Mouse (Mus musculus) CH12.LX (cell line): ENCODE results near the gene Slc6a5. TPM values are rescaled to one million over a fixed set of nuclear protein-coding genes. Genes with fewer than 3 reads are reported as not detected.

ENCODE experiments used
- DNase-seq: peaks from one replicate; pipeline ENCODE4 v3.0.0-alpha.2; 2013; ENCODE audit errors: extremely low read depth
- H3K27ac ChIP-seq: 2 replicates; pipeline ENCODE4 v1.5.1; 2012; ENCODE audit warnings: low read depth, mild to moderate bottlenecking, control low read depth, moderate library complexity; ENCODE audit not compliant: insufficient read depth
- H3K27me3 ChIP-seq: replicated peaks from 2 replicates; pipeline ENCODE3; 2012; ENCODE audit warnings: inconsistent platforms
- H3K36me3 ChIP-seq, 2 experiments: replicated peaks in 1 of 2; 2 replicates each; pipeline versions ENCODE3 to v1.6.1; 2012; ENCODE audit warnings: inconsistent platforms in 1 of 2, low read length in 1 of 2, mild to moderate bottlenecking in 1 of 2, mixed read lengths in 1 of 2, moderate library complexity in 1 of 2; ENCODE audit not compliant: control insufficient read depth in 1 of 2, insufficient read depth in 1 of 2
- H3K4me1 ChIP-seq, 2 experiments: 2 replicates each; pipeline ENCODE4 v1.6.1; 2012; ENCODE audit warnings: inconsistent platforms in 1 of 2, moderate library complexity in 1 of 2; ENCODE audit not compliant: insufficient read depth in 2 of 2, control insufficient read depth in 1 of 2
- H3K4me2 ChIP-seq: 2 replicates; pipeline ENCODE4 v1.6.1; 2012; ENCODE audit warnings: low read depth, mild to moderate bottlenecking, control low read depth; ENCODE audit not compliant: poor library complexity, insufficient read depth, severe bottlenecking
- H3K4me3 ChIP-seq, 3 experiments: fragments of 150-350 bp in 1 of 3; sonication (generic) in 1 of 3; replicated peaks in 1 of 3; 2 replicates each; pipeline versions ENCODE3 to v1.5.1; 2011 to 2012; ENCODE audit warnings: low read depth in 2 of 3, low read length in 2 of 3, mild to moderate bottlenecking in 2 of 3, moderate library complexity in 2 of 3, control low read depth in 1 of 3, improper control_type of control experiment in 1 of 3, inconsistent platforms in 1 of 3, mixed read lengths in 1 of 3; ENCODE audit not compliant: poor library complexity in 1 of 3
- H3K79me2 ChIP-seq: replicated peaks from 2 replicates; pipeline ENCODE4 v1.6.1; 2012; ENCODE audit warnings: mild to moderate bottlenecking, moderate library complexity; ENCODE audit not compliant: control insufficient read depth, poor library complexity, insufficient read depth, severe bottlenecking; ENCODE audit errors: extremely low read depth
- H3K9ac ChIP-seq: 2 replicates; pipeline ENCODE4 v1.6.1; 2012; ENCODE audit warnings: low read depth, mild to moderate bottlenecking, control low read depth, moderate library complexity; ENCODE audit not compliant: insufficient read depth
- H3K9me3 ChIP-seq: replicated peaks from 2 replicates; pipeline ENCODE3; 2012; ENCODE audit warnings: low read length, inconsistent platforms, mixed read lengths
- CHD1 ChIP-seq: IDR thresholded peaks from 2 replicates; pipeline ENCODE4 v1.6.1; 2012; ENCODE audit warnings: low read depth, low read length, improper control_type of control experiment, inconsistent platforms
- CHD2 ChIP-seq: IDR thresholded peaks from 2 replicates; pipeline ENCODE4 v1.6.1; 2011; ENCODE audit warnings: low read length, improper control_type of control experiment
- CTCF ChIP-seq, 2 experiments: IDR thresholded peaks in 1 of 2; conservative IDR thresholded peaks in 1 of 2; 2 replicates each; pipeline ENCODE4 v1.5.1; 2011 to 2012; ENCODE audit warnings: low read depth in 2 of 2, low read length in 2 of 2, improper control_type of control experiment in 1 of 2, inconsistent platforms in 1 of 2, mild to moderate bottlenecking in 1 of 2, moderate library complexity in 1 of 2
- E2F4 ChIP-seq: IDR thresholded peaks from 2 replicates; pipeline ENCODE4 v1.6.1; 2011; ENCODE audit warnings: low read depth, low read length, improper control_type of control experiment; ENCODE audit not compliant: insufficient replicate concordance
- GABPA ChIP-seq: IDR thresholded peaks from 2 replicates; pipeline ENCODE4 v1.6.1; 2012; ENCODE audit warnings: low read depth, low read length, improper control_type of control experiment, inconsistent platforms; ENCODE audit not compliant: insufficient replicate concordance
- IRF4 ChIP-seq: IDR thresholded peaks from 2 replicates; pipeline ENCODE4 v1.6.1; 2014; ENCODE audit warnings: low read depth, mild to moderate bottlenecking, inconsistent platforms, low read length, improper control_type of control experiment
- JUN ChIP-seq: IDR thresholded peaks from 2 replicates; pipeline ENCODE4 v1.6.1; 2011; ENCODE audit warnings: low read depth, mild to moderate bottlenecking, low read length, improper control_type of control experiment, moderate library complexity; ENCODE audit not compliant: insufficient read depth
- JUND ChIP-seq: conservative IDR thresholded peaks from 2 replicates; pipeline ENCODE4 v1.6.1; 2011; ENCODE audit warnings: low read depth, low read length, improper control_type of control experiment
- MAX ChIP-seq: IDR thresholded peaks from 2 replicates; pipeline ENCODE4 v1.6.1; 2011; ENCODE audit warnings: low read length, improper control_type of control experiment
- MYC ChIP-seq: IDR thresholded peaks from 2 replicates; pipeline ENCODE4 v1.6.1; 2011; ENCODE audit warnings: low read depth, mild to moderate bottlenecking, improper control_type of control experiment, low read length
- NELFE ChIP-seq: IDR thresholded peaks from 2 replicates; pipeline ENCODE4 v1.6.1; 2011; ENCODE audit warnings: low read depth, low read length, improper control_type of control experiment
- POLR2A ChIP-seq: IDR thresholded peaks from 2 replicates; pipeline ENCODE4 v1.6.1; 2011; ENCODE audit warnings: low read depth, mild to moderate bottlenecking, improper control_type of control experiment, low read length
- POLR2AphosphoS2 ChIP-seq: IDR thresholded peaks from 2 replicates; pipeline ENCODE4 v1.6.1; 2011; ENCODE audit warnings: low read depth, low read length, improper control_type of control experiment
- RAD21 ChIP-seq: IDR thresholded peaks from 2 replicates; pipeline ENCODE4 v1.6.1; 2011; ENCODE audit warnings: low read depth, mild to moderate bottlenecking, low read length, improper control_type of control experiment, moderate library complexity
- RCOR1 ChIP-seq: conservative IDR thresholded peaks from 2 replicates; pipeline ENCODE4 v1.6.1; 2012; ENCODE audit warnings: low read depth, mild to moderate bottlenecking, inconsistent platforms, low read length, improper control_type of control experiment
- SIN3A ChIP-seq: IDR thresholded peaks from 2 replicates; pipeline ENCODE4 v1.6.1; 2012; ENCODE audit warnings: low read length, improper control_type of control experiment, inconsistent platforms
- SMC3 ChIP-seq: IDR thresholded peaks from 2 replicates; pipeline ENCODE4 v1.6.1; 2011; ENCODE audit warnings: low read depth, low read length, improper control_type of control experiment
- TBP ChIP-seq: conservative IDR thresholded peaks from 2 replicates; pipeline ENCODE4 v1.6.1; 2011; ENCODE audit warnings: low read depth, low read length, improper control_type of control experiment
- UBTF ChIP-seq: IDR thresholded peaks from 2 replicates; pipeline ENCODE4 v1.6.1; 2012; ENCODE audit warnings: low read depth, mild to moderate bottlenecking, inconsistent platforms, low read length, improper control_type of control experiment, moderate library complexity
- USF1 ChIP-seq: IDR thresholded peaks from 2 replicates; pipeline ENCODE4 v1.6.1; 2014; ENCODE audit warnings: low read depth, mild to moderate bottlenecking, inconsistent platforms, low read length, improper control_type of control experiment
- USF2 ChIP-seq: conservative IDR thresholded peaks from 2 replicates; pipeline ENCODE4 v1.6.1; 2011; ENCODE audit warnings: low read depth, low read length, improper control_type of control experiment
- ZC3H11A ChIP-seq: IDR thresholded peaks from 2 replicates; pipeline ENCODE4 v1.6.1; 2012; ENCODE audit warnings: low read depth, mild to moderate bottlenecking, inconsistent platforms, low read length, improper control_type of control experiment
- ZKSCAN1 ChIP-seq: IDR thresholded peaks from 2 replicates; pipeline ENCODE4 v1.6.1; 2012; ENCODE audit warnings: low read depth, inconsistent platforms, low read length, improper control_type of control experiment, borderline replicate concordance
- ZMIZ1 ChIP-seq: IDR thresholded peaks from 2 replicates; pipeline ENCODE4 v1.6.1; 2012; ENCODE audit warnings: low read depth, mild to moderate bottlenecking, inconsistent platforms, low read length, improper control_type of control experiment
- dilution Hi-C: fragments of 300-500 bp; cut with MboI; formaldehyde crosslinking; loops from 2 replicates; pipeline ENCODE4 v1.14.3; 2020; ENCODE audit warnings: low sequenced_read_pairs; ENCODE audit not compliant: extremely low pct_unique_long_range_greater_than_20kb, extremely low pct_ligation_motif_present
- in situ Hi-C: fragments of 300-500 bp; cut with MboI; formaldehyde crosslinking; loops from 3 replicates; pipeline ENCODE4 v1.14.3; 2019; ENCODE audit warnings: low sequenced_read_pairs, low pct_ligation_motif_present, low pct_unique_long_range_greater_than_20kb, mixed read lengths
- polyA plus RNA-seq: library from polyadenylated mRNA; unstranded; fragments of >175 nt; gene quantifications from 2 replicates; pipeline ENCODE4 v1.2.1, GENCODE M21; 2012; ENCODE audit warnings: low read depth; ENCODE audit not compliant: insufficient read length
- total RNA-seq, 2 experiments: library from RNA; depleted of rRNA; stranded (reverse); fragments of 300-350 nt in 1 of 2; fragments of >200 nt in 1 of 2; gene quantifications; 2 replicates each; pipeline ENCODE4 v1.2.3; 2012 to 2014

The Slc6a5 gene
- total and polyA plus RNA-seq, 3 experiments = not detected

DNA sequence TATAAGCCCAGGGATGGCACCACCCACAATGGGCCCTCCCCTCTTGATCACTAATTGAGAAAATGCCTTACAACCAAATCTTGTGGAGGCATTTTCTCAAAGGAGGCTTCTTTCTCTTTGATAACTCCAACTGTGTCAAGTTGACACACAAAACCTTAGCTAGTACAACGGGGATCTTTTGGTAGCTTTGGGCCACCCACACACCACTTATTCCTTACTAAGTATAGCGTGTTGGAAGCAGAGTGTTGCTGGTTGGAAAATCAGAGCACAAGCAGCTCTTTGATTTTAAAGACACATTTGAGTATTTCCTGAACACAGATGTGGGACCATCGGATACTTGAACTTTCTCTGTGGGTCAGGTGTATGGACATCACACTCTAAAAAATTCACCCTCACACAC is 26.9 kb downstream of the Slc6a5 start:
- TF ChIP-seq USF2 (no peak), JUN (no peak), SMC3 (no peak), ZKSCAN1 (no peak), IRF4 (no peak), CHD2 (no peak), CHD1 (no peak), MYC (no peak), RCOR1 (no peak), GABPA (no peak), ZMIZ1 (no peak), USF1 (no peak), CTCF (conservative IDR thresholded peaks at IDR 0.05 in 1 of 2, IDR thresholded peaks at IDR 0.05 in 1 of 2; ENCODE audit: low read depth in 2 of 2, low read length in 2 of 2) (no peak), POLR2AphosphoS2 (no peak), POLR2A (no peak), ZC3H11A (no peak), E2F4 (no peak), UBTF (no peak)
- Histone ChIP-seq H3K27me3 (peaks cover 42% of the 10 kb centered on the region), H3K36me3 (no peaks in the 10 kb centered on the region), H3K4me2 (no peak overlapping the region), H3K27ac (no peak overlapping the region), H3K79me2 (no peaks in the 10 kb centered on the region), H3K4me3 (no peak overlapping the region), H3K9me3 (no peaks in the 10 kb centered on the region), H3K9ac (no peak overlapping the region), H3K4me1 (no peaks in the 10 kb centered on the region)
- in situ Hi-C loops = no loop called here
- DNase-seq = no peak
- dilution Hi-C loops = no loop called here

DNA sequence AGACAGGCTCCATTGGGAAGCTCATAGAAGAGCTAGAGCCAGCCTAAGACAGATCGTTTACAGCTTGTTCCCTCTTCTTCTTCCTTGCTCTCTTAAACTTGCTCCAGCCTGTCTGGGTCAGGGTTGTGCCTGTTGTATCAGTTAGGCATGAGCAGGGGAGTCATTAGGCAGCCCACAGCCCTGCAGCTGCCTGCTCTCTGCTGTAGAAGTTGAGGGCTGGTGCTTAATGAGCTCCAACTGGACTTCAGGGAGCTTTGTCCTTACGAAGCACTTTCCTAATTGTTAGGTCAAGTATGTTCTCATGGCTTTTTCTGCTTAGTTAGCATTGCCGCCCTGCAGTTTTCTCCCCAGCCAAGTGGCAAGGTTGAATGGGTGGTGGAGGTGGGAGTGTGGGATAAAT is 32.1 kb downstream of the Slc6a5 start:
- dilution Hi-C loops (no loop called here), in situ Hi-C loops (no loop called here)
- no peaks in the 10 kb centered on the region for H3K9me3 ChIP-seq
- H3K27ac ChIP-seq = no peak overlapping the region
- TF ChIP-seq CHD2 (no peak), TBP (no peak), MAX (no peak), JUND (no peak), NELFE (no peak), SIN3A (no peak), ZC3H11A (no peak), ZMIZ1 (no peak), CHD1 (no peak), RAD21 (no peak)
- H3K4me2 ChIP-seq = no peak overlapping the region
- no peaks in the 10 kb centered on the region for H3K79me2 ChIP-seq
- peaks cover 61% of the 10 kb centered on the region for H3K27me3 ChIP-seq
- no peak overlapping the region for H3K4me3 ChIP-seq
- no peak for DNase-seq
- H3K9ac ChIP-seq = no peak overlapping the region
- H3K4me1 ChIP-seq = no peaks in the 10 kb centered on the region
- no peaks in the 10 kb centered on the region for H3K36me3 ChIP-seq
